Mouse (Mus musculus): Measurements from ENCODE around the gene Efna2. TPM values are rescaled to one million over a fixed set of nuclear protein-coding genes. Genes with fewer than 3 reads are reported as not detected.

Gene Efna2
- total and polyA plus RNA-seq, 3 experiments = 0.23 to 1.5 (median 0.86) TPM

GRCm38 (mm10) chr10:80141786-80142529, 37.3 kb upstream of the Efna2 start:
- DNase-seq (ENCODE audit: extremely low read depth) = peak; percentile 98
- Histone ChIP-seq H3K9me3 (replicated peaks; ENCODE audit: low read length) (no peaks in the 10 kb centered on the region), H3K4me1 (ENCODE audit: control insufficient read depth in 1 of 2, insufficient read depth in 2 of 2) (peaks cover 28 to 67% of the 10 kb centered on the region in 2 experiments), H3K4me3 (replicated peaks in 1 of 3; ENCODE audit: low read depth in 2 of 3, low read length in 2 of 3, poor library complexity in 1 of 3) (peak overlapping the region; percentile 80 to 90 (median 84)), H3K4me2 (ENCODE audit: insufficient read depth, low read depth, poor library complexity, severe bottlenecking) (peak overlapping the region; percentile 72), H3K27me3 (replicated peaks) (peaks cover 25% of the 10 kb centered on the region), H3K79me2 (replicated peaks; ENCODE audit: control insufficient read depth, extremely low read depth, insufficient read depth, poor library complexity, severe bottlenecking) (peaks cover 18% of the 10 kb centered on the region), H3K9ac (ENCODE audit: insufficient read depth, low read depth) (peak overlapping the region; percentile 82), H3K36me3 (replicated peaks in 1 of 2; ENCODE audit: control insufficient read depth in 1 of 2, insufficient read depth in 1 of 2, low read length in 1 of 2) (peaks cover 31 to 37% of the 10 kb centered on the region in 2 experiments), H3K27ac (ENCODE audit: insufficient read depth, low read depth) (peak overlapping the region; percentile 79)
- in situ Hi-C loops (cut with MboI; ENCODE audit: low pct_ligation_motif_present, low pct_unique_long_range_greater_than_20kb, low sequenced_read_pairs) (loop anchor here (5.0 kb wide), 1 partner anchor 155 kb away; the partner anchor contains the start of gene Cnn2), dilution Hi-C loops (cut with MboI; ENCODE audit: extremely low pct_ligation_motif_present, extremely low pct_unique_long_range_greater_than_20kb, low sequenced_read_pairs) (no loop called here)
- TF ChIP-seq MAX (IDR thresholded peaks at IDR 0.05; ENCODE audit: low read length) = peak; percentile 91; the same call in 1 of the 2 replicates
- TF ChIP-seq GABPA (IDR thresholded peaks at IDR 0.05; ENCODE audit: insufficient replicate concordance, low read depth, low read length) = peak; percentile 14; the same call in 1 of the 2 replicates
- TF ChIP-seq TBP (conservative IDR thresholded peaks at IDR 0.05; ENCODE audit: low read depth, low read length) = no peak; the same call in 1 of the 2 replicates
- TF ChIP-seq SIN3A (IDR thresholded peaks at IDR 0.05; ENCODE audit: low read length) = peak; percentile 88
- TF ChIP-seq ZMIZ1 (IDR thresholded peaks at IDR 0.05; ENCODE audit: low read depth, low read length) = peak; percentile 64; the same call in 1 of the 2 replicates
- peak; percentile 15; the same call in 1 of the 2 replicates for TF ChIP-seq MXI1 (IDR thresholded peaks at IDR 0.05; ENCODE audit: low read depth, low read length)
- no peak for TF ChIP-seq USF2 (conservative IDR thresholded peaks at IDR 0.05; ENCODE audit: low read depth, low read length)
- no peak for TF ChIP-seq RAD21 (IDR thresholded peaks at IDR 0.05; ENCODE audit: low read depth, low read length)
- peak; percentile 83 for TF ChIP-seq NELFE (IDR thresholded peaks at IDR 0.05; ENCODE audit: low read depth, low read length)
- no peak for TF ChIP-seq ZKSCAN1 (IDR thresholded peaks at IDR 0.05; ENCODE audit: borderline replicate concordance, low read depth, low read length)
- TF ChIP-seq PAX5 (IDR thresholded peaks at IDR 0.05; ENCODE audit: low read length) = no peak
- TF ChIP-seq ETS1 (conservative IDR thresholded peaks at IDR 0.05; ENCODE audit: low read depth, low read length) = 0 out of 2 replicates have a peak, but pooled peaks have one; percentile 12
- no peak for TF ChIP-seq CHD1 (IDR thresholded peaks at IDR 0.05; ENCODE audit: low read depth, low read length)
- peak; percentile 8 for TF ChIP-seq CHD2 (IDR thresholded peaks at IDR 0.05; ENCODE audit: low read length)
- TF ChIP-seq SMC3 (IDR thresholded peaks at IDR 0.05; ENCODE audit: low read depth, low read length) = no peak
- no peak for TF ChIP-seq USF1 (IDR thresholded peaks at IDR 0.05; ENCODE audit: low read depth, low read length)
- no peak; the same call in 1 of the 2 replicates for TF ChIP-seq RCOR1 (conservative IDR thresholded peaks at IDR 0.05; ENCODE audit: low read depth, low read length)
- no peak for TF ChIP-seq E2F4 (IDR thresholded peaks at IDR 0.05; ENCODE audit: insufficient replicate concordance, low read depth, low read length)
- no peak for TF ChIP-seq MAFK (IDR thresholded peaks at IDR 0.05; ENCODE audit: insufficient replicate concordance, low read length)
- TF ChIP-seq TCF12 (IDR thresholded peaks at IDR 0.05; ENCODE audit: low read depth, low read length) = peak; percentile 49
- peak; percentile 56; the same call in 1 of the 2 replicates for TF ChIP-seq POLR2AphosphoS2 (IDR thresholded peaks at IDR 0.05; ENCODE audit: low read depth, low read length)
- TF ChIP-seq UBTF (IDR thresholded peaks at IDR 0.05; ENCODE audit: low read depth, low read length) = no peak
- no peak for TF ChIP-seq ZNF384 (IDR thresholded peaks at IDR 0.05; ENCODE audit: low read depth, low read length)
- TF ChIP-seq MAZ (IDR thresholded peaks at IDR 0.05; ENCODE audit: low read depth, low read length) = 0 out of 2 replicates have a peak, but pooled peaks have one; percentile 66
- peak; percentile 46; the same call in 1 of the 2 replicates for TF ChIP-seq MEF2A (IDR thresholded peaks at IDR 0.05; ENCODE audit: borderline replicate concordance, low read depth, low read length)
- no peak for TF ChIP-seq JUND (conservative IDR thresholded peaks at IDR 0.05; ENCODE audit: low read depth, low read length)
- TF ChIP-seq JUN (IDR thresholded peaks at IDR 0.05; ENCODE audit: insufficient read depth, low read depth, low read length) = no peak
- TF ChIP-seq MYC (IDR thresholded peaks at IDR 0.05; ENCODE audit: low read depth, low read length) = peak; percentile 89
- TF ChIP-seq NRF1 (IDR thresholded peaks at IDR 0.05; ENCODE audit: low read depth, low read length) = peak; percentile 90
- TF ChIP-seq EP300 (IDR thresholded peaks at IDR 0.05; ENCODE audit: low read length) = no peak
- peak; percentile 85 for TF ChIP-seq POLR2A (IDR thresholded peaks at IDR 0.05; ENCODE audit: low read depth, low read length)
- TF ChIP-seq KAT2A (IDR thresholded peaks at IDR 0.05; ENCODE audit: insufficient replicate concordance, low read length) = peak; percentile 87; the same call in 1 of the 2 replicates
- TF ChIP-seq ELF1 (IDR thresholded peaks at IDR 0.05; ENCODE audit: low read depth, low read length) = 0 out of 2 replicates have a peak, but pooled peaks have one; percentile 60
- TF ChIP-seq IRF4 (IDR thresholded peaks at IDR 0.05; ENCODE audit: low read depth, low read length) = peak; percentile 36; the same call in 1 of the 2 replicates
- TF ChIP-seq ZC3H11A (IDR thresholded peaks at IDR 0.05; ENCODE audit: low read depth, low read length) = no peak
- no peak for TF ChIP-seq CTCF (conservative IDR thresholded peaks at IDR 0.05 in 1 of 2, IDR thresholded peaks at IDR 0.05 in 1 of 2; ENCODE audit: low read depth in 2 of 2, low read length in 2 of 2)
- no peak; the same call in 1 of the 2 replicates for TF ChIP-seq BHLHE40 (IDR thresholded peaks at IDR 0.05; ENCODE audit: low read depth, low read length)
- TF ChIP-seq HCFC1 (IDR thresholded peaks at IDR 0.05; ENCODE audit: low read depth, low read length) = peak; percentile 95

Data from CH12.LX (cell line).